Mouse (Mus musculus) layer of hippocampus, postnatal 10 days (tissue): ENCODE results near the gene Olfr628. TPM values are rescaled to one million over a fixed set of nuclear protein-coding genes. Genes with fewer than 3 reads are reported as not detected.
"Not testable (repeated sequence)": the region's sequence is repeated elsewhere in the genome, so short reads cannot be mapped to it uniquely, and the experiment has no call there.

Source experiments
- DNase-seq, 2 experiments: peaks; one replicate each; pipeline ENCODE4 v3.0.0; 2021; ENCODE audit warnings: low spot score in 2 of 2
- long read RNA-seq: library from polyadenylated mRNA; stranded (forward); transcript quantifications from one replicate; pipeline ENCODE4 v2.0.0, GENCODE M21; 2023
- total RNA-seq, 2 experiments: library from RNA; stranded (reverse); gene quantifications; 2 replicates each; pipeline ENCODE4 v1.2.3; 2021

Olfr628 gene
- not detected for total RNA-seq
- long read RNA-seq, result 0 reads

DNA sequence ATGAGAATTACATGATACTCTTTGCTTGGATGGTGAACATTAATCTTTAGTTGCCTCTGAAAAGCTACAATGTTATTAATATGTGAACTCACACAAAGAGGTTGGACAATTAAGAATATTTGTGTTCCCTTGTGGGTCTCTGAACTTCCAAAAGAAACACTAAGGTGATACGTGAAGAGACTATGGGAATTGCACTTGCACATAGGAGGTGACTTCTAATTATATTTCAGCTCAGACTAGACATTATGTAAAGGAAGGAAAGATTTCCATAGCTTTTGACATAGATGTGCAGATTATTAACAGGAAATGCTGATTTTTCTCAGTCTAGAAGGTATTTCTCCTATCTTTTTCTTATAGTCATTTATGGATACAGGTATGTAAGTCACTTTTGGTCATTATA is at the start of gene Olfr628:
Gene Olfr628 (plus strand): TSS at position 301 of the 400 bp plus-strand sequence.
- no peak for DNase-seq

DNA sequence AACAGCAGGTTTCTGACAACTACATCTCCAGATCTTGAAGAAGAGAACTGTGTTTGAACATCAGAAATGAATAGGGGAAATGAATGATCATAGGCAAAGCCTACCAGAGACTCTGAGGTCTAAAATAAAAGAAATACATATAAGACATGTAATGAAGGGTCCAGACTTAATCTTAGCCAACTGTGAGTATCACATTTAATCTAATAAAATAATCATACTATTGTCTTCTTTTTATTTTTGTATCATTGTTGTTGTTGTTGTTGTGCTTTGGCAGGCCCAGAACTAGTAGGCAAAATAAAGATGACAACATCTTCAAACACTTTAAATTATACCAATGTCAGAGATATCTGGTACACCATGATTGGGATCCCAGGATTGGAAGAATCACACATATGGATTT is 47.8 kb upstream of the Olfr628 start, which contains the start of gene Olfr625-ps1:
Gene Olfr625-ps1 (plus strand): TSS at position 301 of the 400 bp plus-strand sequence.
- DNase-seq, result no peak

DNA sequence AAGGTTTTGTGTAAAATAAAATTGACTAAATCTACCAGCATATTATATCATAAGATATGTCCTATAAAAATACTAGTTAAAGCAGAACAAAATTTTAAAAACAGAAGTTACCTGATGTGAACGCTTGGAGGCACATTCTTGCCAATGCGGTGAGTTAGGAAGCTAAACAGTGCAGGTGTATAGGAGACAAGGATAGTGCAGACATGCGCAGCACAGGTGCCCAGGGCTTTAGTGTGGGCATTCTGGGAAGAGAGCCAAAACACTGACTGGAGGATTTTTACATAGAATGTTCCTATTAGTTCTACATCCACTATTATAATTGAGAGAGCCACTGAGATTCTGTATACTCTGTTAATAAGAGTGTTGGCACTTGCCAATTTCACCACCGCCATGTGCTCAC is 30.7 kb upstream of the Olfr628 start:
- no peak for DNase-seq

- no peak for DNase-seq
Measured at GRCm38 (mm10) chr7:103712024-103712423, 18.1 kb upstream of the Olfr628 start.

GRCm38 (mm10) chr7:103714371-103714770 is 15.8 kb upstream of the Olfr628 start, which contains the start of gene Olfr243:
Olfr243 (plus strand) TSS chr7:103714671.
- DNase-seq, result no peak

GRCm38 (mm10) chr7:103716398-103716797 is 13.8 kb upstream of the Olfr628 start:
- DNase-seq, result peak in 1 of 2 experiments; percentile 19

- no peak for DNase-seq
Measured at GRCm38 (mm10) chr7:103744843-103745242, 14.7 kb downstream of the Olfr628 start, which contains the start of gene Olfr629. Olfr629 (minus strand) TSS chr7:103744943.

DNA sequence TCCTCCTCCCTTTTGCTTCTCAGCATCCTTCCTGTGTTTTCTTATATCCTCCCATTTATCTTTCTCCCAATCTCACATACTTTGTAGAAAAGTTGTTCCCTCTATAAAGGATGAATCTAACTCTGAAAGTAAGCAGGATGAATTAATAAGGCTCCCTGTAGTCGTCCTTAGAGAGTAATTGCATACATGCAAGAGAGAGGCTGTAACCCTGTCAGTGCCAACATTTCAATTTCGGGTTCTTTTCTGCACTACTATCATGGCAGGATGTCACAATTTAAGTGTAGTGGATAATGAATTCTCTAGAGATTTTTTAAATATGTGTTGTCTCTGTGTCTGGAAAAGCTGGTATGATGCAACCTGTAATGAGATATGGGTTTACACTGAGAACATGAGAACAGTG is 27.1 kb downstream of the Olfr628 start, which contains the start of gene Olfr630:
Gene Olfr630 (minus strand): TSS at position 101 of the 400 bp plus-strand sequence.
- no peak for DNase-seq

DNA sequence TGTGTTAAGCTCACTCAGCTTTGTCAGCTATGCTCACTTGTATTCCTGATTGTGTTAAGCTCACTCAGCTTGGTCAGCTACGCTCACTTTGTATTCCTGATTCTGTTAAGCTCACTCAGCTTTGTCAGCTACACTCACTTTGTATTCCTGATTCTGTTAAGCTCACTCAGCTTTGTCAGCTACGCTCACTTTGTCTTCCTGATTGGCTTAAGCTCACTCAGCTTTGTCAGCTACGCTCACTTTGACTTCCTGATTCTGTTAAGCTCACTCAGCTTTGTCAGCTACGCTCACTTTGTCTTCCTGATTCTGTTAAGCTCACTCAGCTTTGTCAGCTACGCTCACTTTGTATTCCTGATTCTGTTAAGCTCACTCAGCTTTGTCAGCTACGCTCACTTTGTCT is 32.0 kb downstream of the Olfr628 start:
- not testable (repeated sequence) for DNase-seq

GRCm38 (mm10) chr7:103767687-103768086 is 37.5 kb downstream of the Olfr628 start:
- DNase-seq, result not testable (repeated sequence)

DNA sequence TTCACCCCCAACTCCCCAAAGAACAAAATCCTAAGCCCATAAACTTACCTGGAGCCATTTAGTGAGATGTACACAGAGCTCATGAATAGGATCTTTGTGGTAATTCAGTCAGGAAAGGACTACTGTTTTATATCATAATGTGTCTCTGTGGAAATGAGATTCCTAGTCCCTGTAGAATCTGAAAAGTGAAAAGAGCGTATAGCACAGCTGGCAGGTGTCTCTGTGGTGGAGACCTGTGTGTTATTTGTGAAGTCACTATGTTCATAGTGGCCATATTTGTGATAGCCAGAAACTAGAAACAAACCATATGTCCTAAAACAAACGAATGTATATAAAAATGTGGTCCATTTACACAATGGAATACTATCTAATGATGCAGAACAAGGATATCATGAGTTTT is 41.3 kb downstream of the Olfr628 start, which contains the start of gene Olfr69:
Gene Olfr69 (minus strand): TSS at position 101 of the 400 bp plus-strand sequence.
- no peak for DNase-seq

GRCm38 (mm10) chr7:103777652-103778051 is 47.5 kb downstream of the Olfr628 start:
- DNase-seq, result not testable (repeated sequence)

DNA sequence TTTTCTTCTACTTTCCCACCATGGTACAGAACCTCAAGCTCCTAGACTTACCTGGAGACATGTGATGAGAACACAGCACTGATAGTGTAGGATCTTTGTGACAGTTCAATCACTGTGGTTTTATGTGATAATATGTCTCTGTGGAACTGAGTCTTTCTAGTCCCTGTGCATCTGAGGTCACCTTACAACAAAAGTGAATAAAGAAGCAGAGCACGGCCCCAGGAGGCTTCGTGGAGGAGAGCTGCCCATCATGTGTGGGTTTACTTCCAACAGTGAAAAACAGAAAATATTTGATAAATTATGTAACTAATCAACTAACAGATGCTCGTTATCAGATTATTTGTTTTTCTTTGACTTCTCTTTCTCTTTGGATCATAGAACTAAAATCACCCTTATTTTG is 49.4 kb downstream of the Olfr628 start, which contains the start of gene Olfr68:
Gene Olfr68 (minus strand): TSS at position 101 of the 400 bp plus-strand sequence.
- DNase-seq, result no peak

Other genes with a start within 250 kb of the Olfr628 start
- not detected for gene Olfr609, start 232.3 kb upstream of the Olfr628 start, total RNA-seq
- gene Olfr610, start 218.3 kb upstream of the Olfr628 start, total RNA-seq, result not detected
- gene Olfr611, start 209.5 kb upstream of the Olfr628 start, total RNA-seq, result not detected
- gene Olfr612, start 187.7 kb upstream of the Olfr628 start, total RNA-seq, result not detected
- not detected for gene Olfr613, start 182.3 kb upstream of the Olfr628 start, total RNA-seq
- not detected for gene Olfr615, start 174.3 kb upstream of the Olfr628 start, total RNA-seq
- gene Olfr616, start 161.2 kb upstream of the Olfr628 start, total RNA-seq, result not detected
- not detected for gene Olfr617, start 157.3 kb upstream of the Olfr628 start, total RNA-seq
- gene Olfr618, start 140.3 kb upstream of the Olfr628 start, total RNA-seq, result not detected
- gene Olfr619, start 129.8 kb upstream of the Olfr628 start, total RNA-seq, result not detected
- not detected for gene Olfr620, start 117.8 kb upstream of the Olfr628 start, total RNA-seq
- gene Olfr622, start 87.7 kb upstream of the Olfr628 start, total RNA-seq, result not detected
- not detected for gene Olfr623, start 66.7 kb upstream of the Olfr628 start, total RNA-seq
- gene Olfr624, start 59.2 kb upstream of the Olfr628 start, total RNA-seq, result under 1 TPM in 1 of 2 experiments, not detected in 1; 0.21 TPM
- gene Olfr625-ps1, start 47.7 kb upstream of the Olfr628 start, total RNA-seq, result not detected
- gene Olfr243, start 15.7 kb upstream of the Olfr628 start, total RNA-seq, result not detected
- gene Olfr629, start 14.6 kb downstream of the Olfr628 start, total RNA-seq, result not detected
- not detected for gene Olfr630, start 27.0 kb downstream of the Olfr628 start, total RNA-seq
- gene Olfr69, start 41.2 kb downstream of the Olfr628 start, total RNA-seq, result not detected
- gene Olfr68, start 49.3 kb downstream of the Olfr628 start, total RNA-seq, result not detected
- gene Olfr67, start 61.4 kb downstream of the Olfr628 start, total RNA-seq, result not detected
- gene Hbb-bt, start 83.6 kb downstream of the Olfr628 start, total RNA-seq, result 10 to 100 TPM; 83.8 to 97.7 TPM
- 100 to 1,000 TPM; 744 to 802 TPM for gene Hbb-bs, start 97.7 kb downstream of the Olfr628 start, total RNA-seq
- not detected for gene Hbb-bh2, start 110.1 kb downstream of the Olfr628 start, total RNA-seq
- gene Hbb-bh1, start 112.8 kb downstream of the Olfr628 start, total RNA-seq, result not detected
- gene Hbb-y, start 122.8 kb downstream of the Olfr628 start, total RNA-seq, result not detected
- not detected for gene Olfr66, start 155.9 kb downstream of the Olfr628 start, total RNA-seq
- not detected for gene Olfr64, start 164.1 kb downstream of the Olfr628 start, total RNA-seq
- not detected for gene Olfr65, start 173.1 kb downstream of the Olfr628 start, total RNA-seq
- not detected for gene Olfr631, start 198.5 kb downstream of the Olfr628 start, total RNA-seq
- not detected for gene Olfr632, start 204.0 kb downstream of the Olfr628 start, total RNA-seq
- gene Olfr633, start 214.1 kb downstream of the Olfr628 start, total RNA-seq, result not detected
- gene Olfr635, start 240.8 kb downstream of the Olfr628 start, total RNA-seq, result under 1 TPM; 0.11 TPM